Mouse (Mus musculus) heart, postnatal 0 days (tissue): Measurements from ENCODE around the gene Ins2.

Source experiments
- CTCF ChIP-seq: IDR thresholded peaks from 2 replicates; pipeline ENCODE4 v1.5.1; 2016; ENCODE audit warnings: antibody characterized with exemption, control low read depth, low read depth
- EP300 ChIP-seq: IDR thresholded peaks from 2 replicates; pipeline ENCODE4 v1.6.1; 2016; ENCODE audit warnings: antibody characterized with exemption, low read depth

DNA sequence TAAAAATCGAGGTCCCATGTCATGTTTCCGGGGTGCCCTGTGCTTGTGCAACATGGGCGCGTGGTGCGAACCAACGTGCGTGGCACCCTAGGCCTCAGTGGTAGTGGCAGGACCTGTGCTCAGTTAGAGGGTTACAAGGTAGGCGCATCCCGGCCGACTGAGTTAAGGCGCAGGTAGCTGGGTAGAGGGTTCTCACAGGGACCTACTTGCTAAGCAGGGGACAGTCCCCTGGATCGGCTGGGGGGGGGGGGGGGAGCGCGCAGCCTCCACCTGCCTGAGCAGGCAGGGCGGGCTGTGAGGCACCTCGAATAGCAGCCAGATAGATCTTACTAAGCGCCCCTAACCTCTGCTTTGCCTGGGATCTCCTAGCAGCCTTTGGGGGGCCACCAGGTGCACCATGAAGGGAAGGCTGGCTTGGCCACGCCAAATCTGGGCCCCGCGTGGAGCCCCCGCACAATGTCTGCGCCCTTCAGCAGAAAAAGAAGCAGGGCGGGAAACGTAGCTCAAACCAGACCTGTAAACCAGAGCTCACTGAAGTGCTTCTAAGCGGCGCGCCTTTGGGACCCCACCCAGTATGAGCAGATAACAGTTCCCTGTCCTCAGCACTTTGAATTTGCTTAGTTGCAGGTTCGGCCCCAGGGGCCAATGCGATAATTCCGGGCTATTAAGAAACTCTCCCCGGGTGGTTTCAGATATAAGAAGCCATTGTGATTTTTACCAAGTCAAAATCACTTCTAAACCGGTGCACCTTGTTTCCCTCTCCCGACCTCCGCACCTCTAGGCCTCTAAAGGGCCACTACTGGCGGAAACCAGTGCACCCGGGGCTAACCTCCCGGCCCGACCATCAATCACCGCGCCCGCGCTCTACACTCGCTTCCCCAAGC, 83.2 kb downstream of the Ins2 start:
- TF ChIP-seq CTCF (no peak), EP300 (no peak)
